Mouse (Mus musculus): ENCODE measurements around the gene Hnf4a. TPM values are rescaled to one million over a fixed set of nuclear protein-coding genes. Genes with fewer than 3 reads are reported as not detected.
A peak's percentile ranks its signal among the peaks of the same experiment; 100 is the strongest.

Hnf4a gene
- total RNA-seq, 2 experiments from 2014 or later = 0.07 to 0.54 TPM

- no peak for DNase-seq (ENCODE audit: low spot score in 2 of 2)
Measured at GRCm38 (mm10) chr2:163592084-163592483, 85.5 kb downstream of the Hnf4a start.

- DNase-seq (ENCODE audit: low spot score in 2 of 2) = no peak
Measured at GRCm38 (mm10) chr2:163593636-163594282, 87.2 kb downstream of the Hnf4a start.

GRCm38 (mm10) chr2:163595119-163595518 lies 88.5 kb downstream of the Hnf4a start:
- no peak for DNase-seq (ENCODE audit: low spot score in 2 of 2)

- DNase-seq (ENCODE audit: low spot score in 2 of 2) = no peak
Measured at GRCm38 (mm10) chr2:163596057-163596872, 89.7 kb downstream of the Hnf4a start.

GRCm38 (mm10) chr2:163596873-163597155 lies 90.2 kb downstream of the Hnf4a start:
- DNase-seq (ENCODE audit: low spot score in 2 of 2) = no peak

- no peak for DNase-seq (ENCODE audit: low spot score in 2 of 2)
Measured at GRCm38 (mm10) chr2:163597661-163598060, 91.1 kb downstream of the Hnf4a start.

- DNase-seq (ENCODE audit: low spot score in 2 of 2) = peak in 1 of 2 experiments; percentile 62
Measured at GRCm38 (mm10) chr2:163599226-163599625, 92.6 kb downstream of the Hnf4a start.

- no peak for DNase-seq (ENCODE audit: low spot score in 2 of 2)
Measured at GRCm38 (mm10) chr2:163601066-163601465, 94.5 kb downstream of the Hnf4a start.

GRCm38 (mm10) chr2:163601712-163602100 lies 95.1 kb downstream of the Hnf4a start:
- DNase-seq (ENCODE audit: low spot score in 2 of 2) = no peak

- DNase-seq (ENCODE audit: low spot score in 2 of 2) = peak; percentile 76 to 88
Measured at GRCm38 (mm10) chr2:163602101-163602971, 95.7 kb downstream of the Hnf4a start, which contains the start of gene Ttpal. TSS of gene Ttpal (plus strand) at chr2:163602314.

GRCm38 (mm10) chr2:163606161-163606560 lies 99.6 kb downstream of the Hnf4a start:
- no peak for DNase-seq (ENCODE audit: low spot score in 2 of 2)

- DNase-seq (ENCODE audit: low spot score in 2 of 2) = no peak
Measured at GRCm38 (mm10) chr2:163608008-163608407, 101.4 kb downstream of the Hnf4a start.

- DNase-seq (ENCODE audit: low spot score in 2 of 2) = no peak
Measured at GRCm38 (mm10) chr2:163609281-163609975, 102.8 kb downstream of the Hnf4a start.

GRCm38 (mm10) chr2:163611176-163611575 lies 104.6 kb downstream of the Hnf4a start:
- DNase-seq (ENCODE audit: low spot score in 2 of 2) = no peak

- no peak for DNase-seq (ENCODE audit: low spot score in 2 of 2)
Measured at GRCm38 (mm10) chr2:163613206-163613605, 106.6 kb downstream of the Hnf4a start.

GRCm38 (mm10) chr2:163613990-163614389 lies 107.4 kb downstream of the Hnf4a start:
- DNase-seq (ENCODE audit: low spot score in 2 of 2) = no peak

- no peak for DNase-seq (ENCODE audit: low spot score in 2 of 2)
Measured at GRCm38 (mm10) chr2:163615401-163615800, 108.8 kb downstream of the Hnf4a start.

- DNase-seq (ENCODE audit: low spot score in 2 of 2) = no peak
Measured at GRCm38 (mm10) chr2:163615906-163616651, 109.5 kb downstream of the Hnf4a start.

- DNase-seq (ENCODE audit: low spot score in 2 of 2) = no peak
Measured at GRCm38 (mm10) chr2:163616652-163617227, 110.1 kb downstream of the Hnf4a start.

Data from gastrocnemius, postnatal 4 days (tissue).